Mouse (Mus musculus): Measurements from ENCODE around the gene Epb41l3. TPM values are rescaled to one million over a fixed set of nuclear protein-coding genes. Genes with fewer than 3 reads are reported as not detected.

Gene Epb41l3
- polyA plus RNA-seq, 1 experiment from 2014 or later: 28.7 TPM

GRCm38 (mm10) chr17:69187794-69188193, 112.3 kb downstream of the Epb41l3 start:
- Histone ChIP-seq H3K27me3 (replicated peaks; ENCODE audit: control insufficient read depth, insufficient read depth, low read length) (no peaks in the 10 kb centered on the region), H3K36me3 (ENCODE audit: control insufficient read depth, insufficient read depth, low read length) (no peaks in the 10 kb centered on the region), H3K9me3 (ENCODE audit: control insufficient read depth, low read length) (no peaks in the 10 kb centered on the region), H3K4me3 (ENCODE audit: low read depth, low read length) (no peak overlapping the region), H3K4me2 (no peak overlapping the region), H3K9ac (ENCODE audit: low read depth, low read length) (no peak overlapping the region), H3K4me1 (replicated peaks; ENCODE audit: control insufficient read depth, insufficient read depth, low read length) (no peaks in the 10 kb centered on the region; the same call in 1 of the 2 replicates), H3K27ac (ENCODE audit: low read depth, low read length) (no peak overlapping the region)
- DNase-seq (ENCODE audit: low spot score): no peak
- WGBS: 74% methylated on average over 3 of the region's 3 CpGs
- ATAC-seq (replicated peaks; ENCODE audit: low FRiP score): no peak

GRCm38 (mm10) chr17:69192863-69193493, 117.5 kb downstream of the Epb41l3 start:
- no peak overlapping the region for H3K4me3 ChIP-seq (ENCODE audit: low read depth, low read length)
- H3K4me2 ChIP-seq: no peak overlapping the region
- ATAC-seq (replicated peaks; ENCODE audit: low FRiP score) (no peak), DNase-seq (ENCODE audit: low spot score) (no peak)
- H3K9ac ChIP-seq (ENCODE audit: low read depth, low read length): no peak overlapping the region
- H3K27ac ChIP-seq (ENCODE audit: low read depth, low read length): no peak overlapping the region
- H3K27me3 ChIP-seq (replicated peaks; ENCODE audit: control insufficient read depth, insufficient read depth, low read length): no peaks in the 10 kb centered on the region
- H3K36me3 ChIP-seq (ENCODE audit: control insufficient read depth, insufficient read depth, low read length): no peaks in the 10 kb centered on the region
- H3K9me3 ChIP-seq (ENCODE audit: control insufficient read depth, low read length): no peaks in the 10 kb centered on the region
- WGBS: 27% methylated on average over 2 of the region's 2 CpGs
- H3K4me1 ChIP-seq (replicated peaks; ENCODE audit: control insufficient read depth, insufficient read depth, low read length): no peaks in the 10 kb centered on the region; the same call in 1 of the 2 replicates

GRCm38 (mm10) chr17:69194599-69194998, 119.1 kb downstream of the Epb41l3 start:
- Histone ChIP-seq H3K9ac (ENCODE audit: low read depth, low read length) (no peak overlapping the region), H3K27me3 (replicated peaks; ENCODE audit: control insufficient read depth, insufficient read depth, low read length) (no peaks in the 10 kb centered on the region), H3K4me2 (no peak overlapping the region), H3K4me3 (ENCODE audit: low read depth, low read length) (no peak overlapping the region), H3K36me3 (ENCODE audit: control insufficient read depth, insufficient read depth, low read length) (no peaks in the 10 kb centered on the region), H3K9me3 (ENCODE audit: control insufficient read depth, low read length) (no peaks in the 10 kb centered on the region), H3K4me1 (replicated peaks; ENCODE audit: control insufficient read depth, insufficient read depth, low read length) (no peaks in the 10 kb centered on the region; the same call in 1 of the 2 replicates), H3K27ac (ENCODE audit: low read depth, low read length) (no peak overlapping the region)
- WGBS: 49% methylated on average over 3 of the region's 3 CpGs
- DNase-seq (ENCODE audit: low spot score) (no peak), ATAC-seq (replicated peaks; ENCODE audit: low FRiP score) (no peak)

DNA sequence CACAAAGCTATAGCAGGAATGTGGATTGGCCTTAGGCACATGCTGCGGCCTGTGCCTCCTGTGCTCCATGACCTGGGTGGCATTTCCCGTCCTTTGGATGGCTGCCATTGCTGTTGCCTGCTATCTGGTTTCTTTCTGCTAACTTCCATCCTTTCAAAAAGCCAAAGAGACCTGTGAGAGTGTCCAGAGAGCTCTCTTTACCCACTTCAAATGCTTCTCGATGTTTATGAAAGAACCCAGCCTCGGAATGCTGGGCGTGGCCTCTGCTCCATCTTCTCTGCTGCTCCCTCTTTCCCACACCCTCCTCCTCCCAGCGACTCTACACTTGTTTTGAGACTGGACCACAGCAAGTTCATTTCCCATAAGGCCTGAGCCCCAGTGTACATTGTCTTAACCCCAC, 120.3 kb downstream of the Epb41l3 start:
- no peaks in the 10 kb centered on the region; the same call in 1 of the 2 replicates for H3K4me1 ChIP-seq (replicated peaks; ENCODE audit: control insufficient read depth, insufficient read depth, low read length)
- no peaks in the 10 kb centered on the region for H3K27me3 ChIP-seq (replicated peaks; ENCODE audit: control insufficient read depth, insufficient read depth, low read length)
- H3K36me3 ChIP-seq (ENCODE audit: control insufficient read depth, insufficient read depth, low read length): no peaks in the 10 kb centered on the region
- H3K4me3 ChIP-seq (ENCODE audit: low read depth, low read length): no peak overlapping the region
- ATAC-seq (replicated peaks; ENCODE audit: low FRiP score) (no peak), DNase-seq (ENCODE audit: low spot score) (no peak)
- no peak overlapping the region for H3K4me2 ChIP-seq
- H3K9ac ChIP-seq (ENCODE audit: low read depth, low read length): no peak overlapping the region
- no peaks in the 10 kb centered on the region for H3K9me3 ChIP-seq (ENCODE audit: control insufficient read depth, low read length)
- WGBS: 72% methylated on average over 6 of the region's 6 CpGs
- H3K27ac ChIP-seq (ENCODE audit: low read depth, low read length): no peak overlapping the region

- H3K4me2 ChIP-seq: no peak overlapping the region
Measured at GRCm38 (mm10) chr17:69196656-69197055, 121.2 kb downstream of the Epb41l3 start.

GRCm38 (mm10) chr17:69198805-69199204, 123.3 kb downstream of the Epb41l3 start:
- ATAC-seq (replicated peaks; ENCODE audit: low FRiP score): no peak
- Histone ChIP-seq H3K36me3 (ENCODE audit: control insufficient read depth, insufficient read depth, low read length) (no peaks in the 10 kb centered on the region), H3K27me3 (replicated peaks; ENCODE audit: control insufficient read depth, insufficient read depth, low read length) (no peaks in the 10 kb centered on the region), H3K9ac (ENCODE audit: low read depth, low read length) (no peak overlapping the region), H3K4me3 (ENCODE audit: low read depth, low read length) (no peak overlapping the region), H3K4me2 (no peak overlapping the region), H3K4me1 (replicated peaks; ENCODE audit: control insufficient read depth, insufficient read depth, low read length) (no peaks in the 10 kb centered on the region), H3K27ac (ENCODE audit: low read depth, low read length) (no peak overlapping the region), H3K9me3 (ENCODE audit: control insufficient read depth, low read length) (no peaks in the 10 kb centered on the region)
- 28% methylated on average over 1 of the region's 1 CpGs for WGBS
- no peak for DNase-seq (ENCODE audit: low spot score)

More at GRCm38 (mm10) chr17:69196656-69197055, 121.2 kb downstream of the Epb41l3 start:
- Histone ChIP-seq H3K27ac (ENCODE audit: low read depth, low read length) (no peak overlapping the region), H3K9ac (ENCODE audit: low read depth, low read length) (no peak overlapping the region), H3K9me3 (ENCODE audit: control insufficient read depth, low read length) (no peaks in the 10 kb centered on the region), H3K36me3 (ENCODE audit: control insufficient read depth, insufficient read depth, low read length) (no peaks in the 10 kb centered on the region), H3K4me3 (ENCODE audit: low read depth, low read length) (no peak overlapping the region), H3K27me3 (replicated peaks; ENCODE audit: control insufficient read depth, insufficient read depth, low read length) (no peaks in the 10 kb centered on the region), H3K4me1 (replicated peaks; ENCODE audit: control insufficient read depth, insufficient read depth, low read length) (no peaks in the 10 kb centered on the region; the same call in 1 of the 2 replicates)
- no peak for DNase-seq (ENCODE audit: low spot score)
- no peak for ATAC-seq (replicated peaks; ENCODE audit: low FRiP score)
- WGBS: 70% methylated on average over 10 of the region's 10 CpGs

DNA sequence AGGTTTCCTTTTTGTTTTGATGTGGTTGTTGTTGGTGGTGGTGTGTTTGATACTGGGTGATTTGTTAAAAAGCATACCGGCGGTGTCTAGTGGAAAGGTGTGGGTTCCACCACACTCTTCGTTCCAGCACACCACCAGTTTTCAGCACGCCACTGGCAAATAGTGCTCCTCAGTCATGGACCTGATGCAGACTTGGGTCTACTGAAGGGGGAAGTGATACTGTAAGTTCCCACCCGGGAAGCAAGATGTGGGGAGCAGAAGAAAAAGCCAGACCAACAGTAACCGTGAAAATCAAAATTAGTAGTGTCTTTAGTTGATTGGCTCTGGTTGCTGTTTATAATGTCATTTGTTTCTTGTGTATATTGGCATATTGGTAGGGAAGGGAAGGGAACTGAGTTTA, 124.3 kb downstream of the Epb41l3 start:
- 78% methylated on average over 6 of the region's 6 CpGs for WGBS
- no peak overlapping the region for H3K4me2 ChIP-seq
- H3K4me3 ChIP-seq (ENCODE audit: low read depth, low read length): no peak overlapping the region
- no peaks in the 10 kb centered on the region for H3K4me1 ChIP-seq (replicated peaks; ENCODE audit: control insufficient read depth, insufficient read depth, low read length)
- ATAC-seq (replicated peaks; ENCODE audit: low FRiP score) (no peak), DNase-seq (ENCODE audit: low spot score) (no peak)
- H3K9me3 ChIP-seq (ENCODE audit: control insufficient read depth, low read length): no peaks in the 10 kb centered on the region
- no peak overlapping the region for H3K27ac ChIP-seq (ENCODE audit: low read depth, low read length)
- H3K36me3 ChIP-seq (ENCODE audit: control insufficient read depth, insufficient read depth, low read length): no peaks in the 10 kb centered on the region
- no peak overlapping the region for H3K9ac ChIP-seq (ENCODE audit: low read depth, low read length)
- no peaks in the 10 kb centered on the region for H3K27me3 ChIP-seq (replicated peaks; ENCODE audit: control insufficient read depth, insufficient read depth, low read length)

DNA sequence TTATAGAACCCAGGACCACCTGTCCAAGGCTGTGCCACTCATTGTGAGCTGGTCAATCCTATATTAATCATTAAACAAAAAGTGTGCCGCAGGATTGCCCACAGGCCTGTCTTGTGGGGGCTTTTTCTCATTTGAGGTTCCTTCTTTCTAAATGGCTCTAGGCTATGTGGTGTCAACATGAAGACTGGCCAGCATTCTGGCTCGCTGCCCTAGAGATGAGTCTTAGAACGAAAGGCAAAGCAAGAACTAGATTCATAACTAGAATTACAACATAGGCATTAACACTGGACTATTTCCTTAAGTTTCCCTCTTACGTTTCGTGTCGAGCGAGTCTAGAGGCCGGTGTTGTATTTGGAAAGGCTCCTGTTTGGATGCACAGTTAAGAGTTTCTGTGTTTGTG, 125.5 kb downstream of the Epb41l3 start:
- Histone ChIP-seq H3K4me3 (ENCODE audit: low read depth, low read length) (no peak overlapping the region), H3K36me3 (ENCODE audit: control insufficient read depth, insufficient read depth, low read length) (no peaks in the 10 kb centered on the region), H3K4me1 (replicated peaks; ENCODE audit: control insufficient read depth, insufficient read depth, low read length) (no peaks in the 10 kb centered on the region), H3K9me3 (ENCODE audit: control insufficient read depth, low read length) (no peaks in the 10 kb centered on the region), H3K9ac (ENCODE audit: low read depth, low read length) (no peak overlapping the region), H3K27ac (ENCODE audit: low read depth, low read length) (no peak overlapping the region), H3K27me3 (replicated peaks; ENCODE audit: control insufficient read depth, insufficient read depth, low read length) (no peaks in the 10 kb centered on the region), H3K4me2 (no peak overlapping the region)
- 91% methylated on average over 8 of the region's 8 CpGs for WGBS
- no peak for DNase-seq (ENCODE audit: low spot score)
- ATAC-seq (replicated peaks; ENCODE audit: low FRiP score): no peak

GRCm38 (mm10) chr17:69205282-69205999, 130.0 kb downstream of the Epb41l3 start:
- H3K4me1 ChIP-seq (replicated peaks; ENCODE audit: control insufficient read depth, insufficient read depth, low read length): no peaks in the 10 kb centered on the region
- 79% methylated on average over 5 of the region's 5 CpGs for WGBS
- H3K27me3 ChIP-seq (replicated peaks; ENCODE audit: control insufficient read depth, insufficient read depth, low read length): no peaks in the 10 kb centered on the region
- no peak overlapping the region for H3K4me3 ChIP-seq (ENCODE audit: low read depth, low read length)
- no peak overlapping the region for H3K27ac ChIP-seq (ENCODE audit: low read depth, low read length)
- no peaks in the 10 kb centered on the region for H3K9me3 ChIP-seq (ENCODE audit: control insufficient read depth, low read length)
- no peaks in the 10 kb centered on the region for H3K36me3 ChIP-seq (ENCODE audit: control insufficient read depth, insufficient read depth, low read length)
- no peak for DNase-seq (ENCODE audit: low spot score)
- H3K4me2 ChIP-seq: no peak overlapping the region
- H3K9ac ChIP-seq (ENCODE audit: low read depth, low read length): no peak overlapping the region
- ATAC-seq (replicated peaks; ENCODE audit: low FRiP score): no peak
